Mouse (Mus musculus) brain, embryonic 14.5 days (tissue): Measurements from ENCODE around the gene Dbnl.

Experiments
- CTCF ChIP-seq: fragments of 200-500 bp; IDR thresholded peaks from 2 replicates; pipeline ENCODE4 v1.5.1; 2012; ENCODE audit warnings: inconsistent platforms, mild to moderate bottlenecking, moderate library complexity, borderline replicate concordance; ENCODE audit not compliant: insufficient read depth, insufficient read length; ENCODE audit errors: extremely low read depth
- POLR2A ChIP-seq: fragments of 200-500 bp; IDR thresholded peaks from 2 replicates; pipeline ENCODE4 v1.6.1; 2012; ENCODE audit warnings: mild to moderate bottlenecking, inconsistent platforms, borderline replicate concordance; ENCODE audit not compliant: poor library complexity, insufficient read depth, insufficient read length, severe bottlenecking; ENCODE audit errors: extremely low read depth

DNA sequence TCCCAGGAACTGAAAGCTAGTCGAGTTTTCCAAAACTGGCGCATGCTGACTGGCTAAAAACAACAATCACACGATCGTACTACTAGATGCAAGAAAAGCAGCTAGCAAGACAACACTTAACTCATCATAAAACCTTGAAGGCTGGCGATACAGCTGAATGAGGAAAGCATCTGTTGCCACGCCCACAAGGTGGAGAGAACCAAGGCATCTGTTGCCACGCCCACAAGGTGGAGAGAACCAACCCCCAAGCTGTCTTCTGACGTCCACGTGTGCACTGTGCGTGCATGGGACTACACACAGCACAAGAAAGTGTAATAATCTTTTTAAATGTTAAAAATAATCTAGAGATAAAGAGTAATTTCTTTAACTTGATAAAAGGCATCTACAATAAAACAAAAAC, 25.1 kb downstream of the Dbnl start:
- no peak for TF ChIP-seq POLR2A
- no peak for TF ChIP-seq CTCF
